Mouse (Mus musculus) 416B (cell line): ENCODE results near the gene Vamp5.

ENCODE experiments used
- DNase-seq: peaks from one replicate; pipeline ENCODE4 v3.0.0; 2011; ENCODE audit warnings: low read depth

Gene Vamp5

GRCm38 (mm10) chr6:72389941-72390771, 9.9 kb upstream of the Vamp5 start, which contains the start of gene Vamp8:
Gene Vamp8, minus strand, starts transcription at chr6:72390703.
- DNase-seq, result peak; percentile 87

GRCm38 (mm10) chr6:72389471-72389940, 9.2 kb upstream of the Vamp5 start:
- peak; percentile 99 for DNase-seq

- DNase-seq, result no peak
These were observed 8.6 kb upstream of the Vamp5 start for GRCm38 (mm10) chr6:72388791-72389329.

- DNase-seq, result no peak
These were observed 8.0 kb upstream of the Vamp5 start for GRCm38 (mm10) chr6:72388266-72388665.

- no peak for DNase-seq
These were observed 7.5 kb upstream of the Vamp5 start for GRCm38 (mm10) chr6:72387816-72388215.

GRCm38 (mm10) chr6:72386561-72386960, 6.3 kb upstream of the Vamp5 start:
- no peak for DNase-seq

- DNase-seq, result no peak
These were observed 5.0 kb upstream of the Vamp5 start for GRCm38 (mm10) chr6:72385258-72385657.

GRCm38 (mm10) chr6:72383952-72384351, 3.7 kb upstream of the Vamp5 start:
- DNase-seq, result peak; percentile 48

GRCm38 (mm10) chr6:72383142-72383820, 3.0 kb upstream of the Vamp5 start:
- peak; percentile 83 for DNase-seq

GRCm38 (mm10) chr6:72382494-72382893, 2.2 kb upstream of the Vamp5 start:
- DNase-seq, result no peak

- DNase-seq, result peak; percentile 75
These were observed 714 bp downstream of the Vamp5 start for GRCm38 (mm10) chr6:72379377-72380130.

- DNase-seq, result no peak
These were observed 1.6 kb downstream of the Vamp5 start for GRCm38 (mm10) chr6:72378510-72379234.

- DNase-seq, result peak; percentile 89
These were observed 5.3 kb downstream of the Vamp5 start for GRCm38 (mm10) chr6:72374820-72375563.

- DNase-seq, result no peak
These were observed 6.1 kb downstream of the Vamp5 start for GRCm38 (mm10) chr6:72374206-72374605.

- DNase-seq, result no peak
These were observed 7.1 kb downstream of the Vamp5 start for GRCm38 (mm10) chr6:72373184-72373583.

GRCm38 (mm10) chr6:72371571-72371970, 8.7 kb downstream of the Vamp5 start:
- no peak for DNase-seq

GRCm38 (mm10) chr6:72371147-72371546, 9.1 kb downstream of the Vamp5 start:
- no peak for DNase-seq

GRCm38 (mm10) chr6:72370091-72370490, 10.2 kb downstream of the Vamp5 start:
- no peak for DNase-seq

- no peak for DNase-seq
These were observed 10.7 kb downstream of the Vamp5 start for GRCm38 (mm10) chr6:72369557-72369956.

GRCm38 (mm10) chr6:72367460-72367974, 12.8 kb downstream of the Vamp5 start:
- no peak for DNase-seq
